Mouse (Mus musculus) embryo, embryonic 10.5 days (tissue): ENCODE results near the gene Best1.

Experiments
- DNase-seq: peaks from one replicate; pipeline ENCODE4 v3.0.0-alpha.2; 2015; ENCODE audit warnings: low spot score

Best1 gene

DNA sequence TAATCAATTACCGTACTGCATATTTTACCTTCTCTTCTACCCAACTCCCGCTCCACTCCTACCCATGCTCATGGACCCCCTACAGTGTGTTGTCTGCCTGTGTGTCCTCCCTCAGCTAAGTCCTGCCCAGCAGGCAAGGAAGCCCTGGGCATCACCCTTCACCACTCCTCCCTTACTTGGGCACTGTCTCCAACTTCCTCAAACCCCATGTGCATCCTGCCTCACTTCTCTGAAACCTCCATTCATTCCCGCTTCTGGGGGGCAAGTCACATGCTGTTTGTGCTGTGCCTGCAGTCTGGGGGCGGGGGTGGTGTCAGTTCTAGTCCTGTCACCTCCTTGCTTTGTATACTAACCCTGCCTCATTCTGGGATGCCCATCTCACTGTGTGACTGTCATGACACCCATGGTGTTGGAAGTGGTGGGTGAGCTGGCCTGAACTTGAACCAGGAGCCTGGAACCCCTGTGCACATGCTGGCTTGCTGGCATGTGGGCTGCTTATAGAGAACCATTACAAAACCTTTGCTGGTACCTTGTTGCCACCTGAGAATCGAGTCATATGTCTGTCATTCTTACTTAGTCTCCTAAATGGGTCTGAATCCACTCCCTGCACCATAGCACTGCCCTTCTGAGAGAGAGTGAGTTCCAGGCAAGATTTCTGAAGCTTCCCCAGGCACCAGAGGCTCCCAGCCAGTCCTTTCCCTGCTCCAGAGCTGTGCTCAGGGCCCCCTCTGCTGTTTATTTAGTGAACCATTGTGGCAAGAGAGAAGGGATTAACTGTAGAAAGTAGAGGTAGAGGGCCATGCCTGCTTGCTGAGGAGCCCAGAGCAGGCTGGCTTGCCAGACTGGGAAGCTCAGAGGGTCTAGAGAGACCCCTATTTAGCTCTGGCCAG lies 21.2 kb upstream of the Best1 start:
- DNase-seq = peak; percentile 65

DNA sequence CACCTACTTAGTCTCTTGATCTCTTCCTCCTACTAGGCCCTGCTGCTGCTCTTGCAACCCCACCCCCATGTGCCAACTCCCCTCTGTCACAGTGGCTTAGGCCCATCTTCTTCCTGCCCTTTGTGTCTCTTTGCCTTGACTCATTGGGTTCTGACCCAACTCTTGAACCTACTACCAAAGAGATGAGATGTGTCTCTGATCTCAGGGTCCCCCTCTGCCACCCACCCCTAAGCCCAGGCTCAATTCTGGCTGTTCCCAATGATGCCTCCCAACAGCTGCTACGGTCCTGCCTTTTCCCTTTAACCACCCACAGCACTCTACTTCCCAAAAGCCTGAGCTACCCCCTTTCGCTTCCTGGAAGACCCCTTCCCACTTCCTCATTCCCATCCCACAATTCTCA lies 20.5 kb upstream of the Best1 start:
- no peak for DNase-seq

DNA sequence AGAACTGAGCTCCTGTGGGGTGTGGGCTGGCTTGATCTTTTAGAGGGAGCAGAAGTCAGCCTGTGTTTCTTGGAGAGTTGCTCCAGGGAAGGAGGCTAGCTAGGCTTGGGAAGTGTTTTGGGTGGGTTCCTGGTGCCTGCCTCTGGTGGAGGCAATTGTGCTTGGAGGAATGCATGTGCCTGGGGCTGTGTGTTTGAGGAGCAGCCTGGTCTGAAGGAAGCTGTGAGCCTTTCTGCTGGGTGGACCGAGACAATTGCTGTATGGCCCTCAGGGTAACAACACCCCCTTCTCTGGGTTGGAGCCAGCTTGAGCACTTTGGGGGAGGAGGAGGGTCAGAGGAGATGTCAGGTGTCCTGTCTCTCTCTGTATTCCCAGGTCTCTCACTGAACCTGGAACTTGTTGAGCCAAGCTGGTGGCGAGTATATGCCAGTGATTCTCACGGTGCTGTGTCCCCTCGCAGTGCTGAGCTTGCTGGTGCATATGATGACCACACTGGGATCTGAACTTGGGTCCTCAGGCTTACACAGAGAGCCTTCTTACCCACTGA lies 17.9 kb upstream of the Best1 start:
- no peak for DNase-seq

- no peak for DNase-seq
These were observed 17.0 kb upstream of the Best1 start for GRCm38 (mm10) chr19:10018527-10018818.

DNA sequence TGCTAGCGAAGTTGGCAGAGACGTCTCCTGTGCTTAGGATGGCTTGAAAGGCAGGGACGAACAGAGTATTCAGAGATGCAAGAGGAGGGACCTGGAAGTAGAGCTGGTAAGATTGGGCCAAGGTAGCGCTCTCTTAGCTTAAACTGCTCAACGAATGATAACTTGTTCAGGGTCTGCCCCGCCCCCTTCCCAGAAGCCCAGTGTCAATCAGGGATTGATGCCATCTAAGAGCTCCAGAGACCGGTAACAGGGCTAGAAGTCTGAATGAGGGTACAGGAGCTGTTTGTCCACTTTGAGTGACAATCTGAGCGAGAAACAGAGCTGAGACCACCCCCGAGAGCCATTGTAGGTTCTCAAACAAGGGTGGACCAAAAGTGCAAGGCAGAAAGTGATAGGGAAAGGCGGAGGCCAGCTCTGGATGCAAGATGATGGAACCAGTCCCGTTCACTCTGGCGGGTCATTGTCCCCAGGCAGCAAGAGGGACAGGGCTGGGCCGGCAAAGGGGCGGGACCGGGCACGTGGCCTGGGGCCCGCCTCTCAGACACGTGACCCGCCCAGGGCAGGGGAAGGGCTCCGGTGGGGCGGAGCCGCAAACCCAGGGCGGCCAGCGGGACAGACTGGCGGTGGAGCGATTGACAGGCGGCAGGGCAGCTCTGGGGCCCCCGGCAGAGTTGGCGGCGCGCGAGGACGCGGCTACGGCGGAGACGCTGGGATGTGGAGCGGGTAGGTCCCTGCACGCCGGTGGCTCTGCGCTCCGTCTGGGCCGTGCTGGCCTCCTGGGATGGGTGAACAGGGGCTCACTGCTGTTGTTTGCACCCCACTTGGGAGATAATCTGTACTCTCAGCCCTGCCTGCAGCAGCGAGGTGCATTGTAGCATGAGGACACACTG lies 16.4 kb upstream of the Best1 start:
- DNase-seq = peak; percentile 93

GRCm38 (mm10) chr19:10016151-10016550 lies 14.7 kb upstream of the Best1 start:
- DNase-seq = no peak

DNA sequence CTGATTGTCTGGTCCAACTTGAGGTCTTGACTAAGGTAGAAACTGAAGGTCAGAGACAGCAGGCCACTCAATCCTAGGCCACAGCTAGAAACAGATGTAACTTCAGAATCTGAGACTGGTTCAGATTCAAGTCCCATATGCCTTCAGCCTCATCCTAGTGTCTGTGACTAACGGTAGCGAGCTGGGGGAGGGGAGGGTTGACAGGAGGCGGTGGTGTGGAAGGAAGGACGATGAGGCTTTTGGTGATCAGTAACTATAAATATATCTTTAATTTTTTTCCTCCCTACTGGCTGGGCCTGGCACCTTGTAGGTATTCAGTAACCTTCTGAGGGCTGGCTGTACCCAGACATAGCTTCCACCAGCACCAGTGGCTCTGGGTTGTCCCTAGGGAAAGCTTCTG lies 14.0 kb upstream of the Best1 start:
- DNase-seq = no peak

GRCm38 (mm10) chr19:10014824-10015223 lies 13.4 kb upstream of the Best1 start:
- DNase-seq = no peak

GRCm38 (mm10) chr19:10013913-10014312 lies 12.5 kb upstream of the Best1 start:
- DNase-seq = peak; percentile 87

- peak; percentile 62 for DNase-seq
These were observed 11.9 kb upstream of the Best1 start for GRCm38 (mm10) chr19:10013348-10013747.

DNA sequence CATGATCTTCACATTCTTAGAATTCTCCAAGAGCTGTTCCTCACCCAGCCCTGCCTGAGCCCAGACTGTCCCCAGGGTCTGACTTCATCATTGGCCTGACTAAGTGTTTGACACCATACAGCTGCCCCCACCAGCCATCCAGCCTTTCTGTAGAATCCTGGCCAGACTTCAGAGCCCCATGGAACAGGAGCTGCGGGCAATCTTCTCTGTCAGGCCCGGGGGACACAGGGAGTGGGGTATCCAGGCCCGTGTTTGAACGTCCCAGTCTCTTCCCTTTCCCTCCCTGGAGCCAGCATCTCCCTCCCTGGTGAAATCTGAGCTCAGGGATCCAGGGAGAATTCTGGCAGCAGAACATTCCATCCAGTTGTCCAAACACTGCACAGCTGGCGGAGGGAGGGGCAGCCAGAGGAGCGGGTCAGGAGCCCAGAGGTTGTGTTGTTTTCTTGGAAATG lies 11.4 kb upstream of the Best1 start:
- peak; percentile 83 for DNase-seq

GRCm38 (mm10) chr19:10011408-10011807 lies 10.0 kb upstream of the Best1 start:
- DNase-seq = no peak

- no peak for DNase-seq
These were observed 2.3 kb upstream of the Best1 start for GRCm38 (mm10) chr19:10003696-10004095.

GRCm38 (mm10) chr19:10000330-10000729 lies 1.1 kb downstream of the Best1 start:
- peak; percentile 80 for DNase-seq

GRCm38 (mm10) chr19:9998736-9999486 lies 2.5 kb downstream of the Best1 start:
- DNase-seq = no peak

DNA sequence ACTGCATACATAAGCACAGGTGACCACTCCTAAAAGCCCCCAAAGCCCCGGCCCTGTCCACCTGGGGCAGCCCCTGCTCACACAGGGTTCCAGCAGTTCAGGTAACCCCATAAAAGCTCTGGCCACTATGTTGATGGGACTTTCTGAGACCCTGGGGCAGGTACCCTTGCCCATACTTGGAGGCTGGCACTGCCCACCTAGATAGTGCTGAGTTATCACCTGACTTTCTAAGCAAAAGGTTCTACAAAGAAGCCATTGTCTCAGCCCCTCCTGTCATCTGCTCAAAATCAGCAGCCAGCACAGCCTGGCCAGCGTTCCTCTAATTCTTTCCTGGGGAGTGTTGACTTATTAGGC lies 3.4 kb downstream of the Best1 start:
- DNase-seq = no peak

DNA sequence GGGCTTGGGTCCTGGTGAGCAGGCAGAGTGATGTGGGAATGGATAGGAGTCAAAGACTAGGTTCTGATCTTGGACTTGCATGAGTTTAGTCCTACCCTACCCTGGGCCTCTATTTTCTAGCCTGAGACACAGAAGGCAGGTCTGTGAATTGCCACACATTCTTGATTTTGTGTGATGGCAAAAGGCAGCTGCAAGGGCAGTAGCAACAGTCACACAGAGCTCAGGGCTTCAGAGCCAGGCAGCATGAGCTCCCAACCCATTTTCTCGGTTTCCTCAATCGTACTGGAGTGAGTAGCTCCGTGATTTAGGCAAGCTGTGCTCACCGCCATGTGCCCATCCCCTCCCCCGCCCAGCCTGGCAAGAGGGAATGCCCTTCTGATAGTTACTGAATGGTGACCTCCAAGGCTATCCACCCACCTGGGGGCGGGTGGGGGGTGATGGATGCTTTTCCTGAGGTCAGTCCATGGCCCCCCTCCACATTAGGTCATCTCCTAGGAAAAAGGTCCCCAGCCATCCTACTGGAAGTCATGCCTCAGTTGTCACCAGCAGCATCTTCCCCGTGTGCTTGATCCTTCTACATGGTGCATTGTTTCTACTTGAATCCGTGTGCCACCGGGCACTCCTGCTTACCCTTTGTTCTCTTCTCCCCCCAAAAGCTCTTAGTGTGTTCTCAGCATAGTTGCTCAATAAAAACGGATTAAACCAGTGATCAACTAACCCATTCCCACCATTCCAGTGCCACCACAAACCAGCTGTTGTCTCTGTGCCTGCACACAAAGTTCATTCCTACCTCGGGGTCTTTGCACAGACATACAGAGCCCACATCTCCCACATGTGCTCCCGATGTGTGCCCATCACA lies 4.0 kb downstream of the Best1 start:
- DNase-seq = no peak

- DNase-seq = peak; percentile 94
These were observed 8.3 kb downstream of the Best1 start for GRCm38 (mm10) chr19:9993036-9993656.

- DNase-seq = no peak
These were observed 9.1 kb downstream of the Best1 start for GRCm38 (mm10) chr19:9992011-9992958.

GRCm38 (mm10) chr19:9991304-9991703 lies 10.1 kb downstream of the Best1 start:
- DNase-seq = peak; percentile 91
